Mouse (Mus musculus): ENCODE measurements around the gene Tmem268. TPM values are rescaled to one million over a fixed set of nuclear protein-coding genes. Genes with fewer than 3 reads are reported as not detected.
A peak's percentile ranks its signal among the peaks of the same experiment; 100 is the strongest.

Tmem268 gene
- polyA plus RNA-seq, 1 experiment, result 0.04 TPM

- TF ChIP-seq GATA1 (IDR thresholded peaks at IDR 0.05; ENCODE audit: low read length), result no peak
- no peak for TF ChIP-seq TAL1 (IDR thresholded peaks at IDR 0.05; ENCODE audit: low read length)
- H3K4me1 ChIP-seq (ENCODE audit: control insufficient read depth), result peaks cover 35% of the 10 kb centered on the region
- no peaks in the 10 kb centered on the region for H3K27me3 ChIP-seq (ENCODE audit: control insufficient read depth)
- no peak overlapping the region for H3K4me3 ChIP-seq (replicated peaks)
- H3K9me3 ChIP-seq (ENCODE audit: control insufficient read depth, low read length), result no peaks in the 10 kb centered on the region
- peaks cover 5% of the 10 kb centered on the region for H3K36me3 ChIP-seq (ENCODE audit: control insufficient read depth)
Measured at GRCm38 (mm10) chr4:63542209-63542608, 16.4 kb upstream of the Tmem268 start.

DNA sequence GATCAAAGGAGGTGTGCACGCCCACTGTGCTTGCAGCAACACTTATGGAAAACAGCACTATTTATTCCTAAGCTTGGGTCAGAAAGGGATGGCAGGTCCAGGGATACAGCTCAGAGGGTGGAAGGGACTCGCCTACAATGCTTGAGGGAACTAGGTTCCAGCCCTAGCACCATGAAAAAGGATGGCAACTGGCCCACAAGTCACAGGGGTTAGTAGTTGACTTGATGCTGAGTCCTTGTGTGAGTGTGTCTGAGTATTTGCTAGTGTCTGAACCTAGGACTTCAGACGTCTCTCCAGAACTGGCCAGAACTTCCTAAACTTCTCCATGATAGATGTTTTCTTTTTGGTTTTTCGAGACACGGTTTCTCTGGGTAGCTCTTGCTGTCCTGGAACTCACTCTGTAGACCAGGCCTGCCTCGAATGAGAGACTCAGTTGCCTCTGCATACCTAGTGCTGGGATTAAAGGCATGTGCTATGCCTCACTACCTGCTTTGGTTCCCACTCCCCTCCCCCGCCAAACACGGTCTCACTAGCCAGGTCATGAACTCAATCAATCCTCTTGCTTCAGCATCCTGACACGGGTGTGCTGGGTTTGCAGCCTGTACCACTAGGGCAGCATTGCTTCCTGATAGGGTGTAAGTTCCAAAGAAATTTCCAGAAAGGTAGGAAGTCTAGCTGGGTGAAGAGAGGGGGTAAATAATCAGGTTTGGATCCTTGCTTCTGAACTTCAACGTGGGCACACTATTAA, 14.7 kb upstream of the Tmem268 start:
- no peak for TF ChIP-seq TAL1 (IDR thresholded peaks at IDR 0.05; ENCODE audit: low read length)
- TF ChIP-seq GATA1 (IDR thresholded peaks at IDR 0.05; ENCODE audit: low read length), result no peak
- Histone ChIP-seq H3K27me3 (ENCODE audit: control insufficient read depth) (no peaks in the 10 kb centered on the region), H3K4me3 (replicated peaks) (peak overlapping the region; percentile 100), H3K9me3 (ENCODE audit: control insufficient read depth, low read length) (no peaks in the 10 kb centered on the region), H3K36me3 (ENCODE audit: control insufficient read depth) (peaks cover 21% of the 10 kb centered on the region), H3K4me1 (ENCODE audit: control insufficient read depth) (peaks cover 37% of the 10 kb centered on the region)

DNA sequence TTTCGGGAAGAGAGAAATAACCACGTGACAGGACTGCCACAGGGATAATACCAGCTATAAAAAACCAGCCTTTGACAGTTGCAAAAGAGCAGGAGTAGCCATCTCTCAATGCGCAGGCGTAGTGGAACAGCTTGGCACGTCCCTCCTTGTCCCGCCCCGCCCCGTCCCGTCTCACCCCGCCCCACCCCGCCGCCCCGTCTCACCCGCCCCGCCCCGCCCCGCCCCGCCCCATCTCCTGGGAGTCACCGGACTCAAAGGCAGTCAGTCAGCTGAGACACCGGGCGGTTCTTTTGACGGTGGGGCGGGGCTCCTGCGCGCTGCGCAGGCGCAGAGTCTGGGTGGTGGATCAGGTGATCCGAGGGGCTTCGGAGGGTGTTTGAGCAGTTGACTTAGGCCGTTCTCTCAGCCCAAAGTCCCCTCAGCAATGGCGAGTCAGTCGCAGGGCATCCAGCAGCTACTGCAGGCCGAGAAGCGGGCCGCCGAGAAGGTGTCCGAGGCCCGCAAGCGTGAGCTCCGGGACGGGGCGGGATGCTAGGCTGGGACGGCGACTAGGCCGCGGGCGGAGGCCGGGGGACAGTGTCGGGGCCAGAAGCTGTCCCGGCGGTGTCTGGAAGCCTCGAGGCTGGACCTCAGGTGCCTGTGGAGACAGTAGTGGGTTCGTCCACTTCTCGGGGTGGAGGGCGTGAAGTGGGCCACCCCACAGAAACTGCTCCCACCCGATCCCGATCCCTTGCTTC, 13.9 kb upstream of the Tmem268 start, which contains the start of gene Atp6v1g1:
TSS of gene Atp6v1g1 (plus strand) at position 279 of the 737 bp plus-strand sequence.
- H3K4me3 ChIP-seq (replicated peaks), result peak within 1 kb of the TSS; percentile 100
- no peaks in the 10 kb centered on the region for H3K27me3 ChIP-seq (ENCODE audit: control insufficient read depth)
- TF ChIP-seq TAL1 (IDR thresholded peaks at IDR 0.05; ENCODE audit: low read length), result no peak
- no peak for TF ChIP-seq GATA1 (IDR thresholded peaks at IDR 0.05; ENCODE audit: low read length)
- H3K4me1 ChIP-seq (ENCODE audit: control insufficient read depth), result peaks cover 37% of the 10 kb centered on the region
- H3K36me3 ChIP-seq (ENCODE audit: control insufficient read depth), result peaks cover 29% of the 10 kb centered on the region
- H3K9me3 ChIP-seq (ENCODE audit: control insufficient read depth, low read length), result no peaks in the 10 kb centered on the region

DNA sequence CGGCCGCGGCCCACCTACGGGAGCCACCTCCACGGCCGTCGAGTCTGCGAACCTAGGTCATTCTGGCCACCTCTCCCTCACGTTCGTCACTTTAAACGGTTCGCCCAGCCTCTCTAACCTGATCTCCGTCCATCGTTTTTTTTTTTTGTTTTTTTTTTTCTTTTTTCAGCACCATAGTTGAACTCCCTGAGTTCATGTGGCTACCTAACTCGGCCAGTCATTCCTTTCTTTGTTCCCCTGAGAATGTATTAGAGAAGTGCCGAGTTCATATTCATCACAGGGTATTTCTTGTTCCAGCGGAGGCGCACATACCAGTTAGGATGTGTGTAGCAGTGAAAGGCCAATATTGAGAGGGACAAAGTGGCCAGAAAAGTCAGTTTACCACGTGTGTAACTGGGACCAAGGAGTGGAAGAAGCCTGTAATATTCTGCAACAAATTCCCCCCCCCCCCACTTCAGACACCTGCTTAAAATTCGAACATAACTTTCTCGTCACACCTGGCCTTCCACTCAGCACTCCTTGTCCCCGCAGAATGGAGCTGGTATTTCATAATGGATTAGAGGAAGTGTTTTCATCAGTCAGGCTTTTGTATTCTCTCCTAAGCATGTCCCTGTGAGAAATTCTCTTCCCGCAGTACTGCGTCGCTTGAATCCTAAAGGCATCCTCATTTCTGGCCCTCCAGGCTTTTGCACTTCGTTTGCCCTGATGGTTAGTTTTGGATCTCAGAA, 13.2 kb upstream of the Tmem268 start:
- H3K4me3 ChIP-seq (replicated peaks), result peak overlapping the region; percentile 100
- H3K27me3 ChIP-seq (ENCODE audit: control insufficient read depth), result no peaks in the 10 kb centered on the region
- peaks cover 33% of the 10 kb centered on the region for H3K36me3 ChIP-seq (ENCODE audit: control insufficient read depth)
- H3K9me3 ChIP-seq (ENCODE audit: control insufficient read depth, low read length), result no peaks in the 10 kb centered on the region
- TF ChIP-seq TAL1 (IDR thresholded peaks at IDR 0.05; ENCODE audit: low read length), result no peak
- no peak for TF ChIP-seq GATA1 (IDR thresholded peaks at IDR 0.05; ENCODE audit: low read length)
- H3K4me1 ChIP-seq (ENCODE audit: control insufficient read depth), result peaks cover 37% of the 10 kb centered on the region

DNA sequence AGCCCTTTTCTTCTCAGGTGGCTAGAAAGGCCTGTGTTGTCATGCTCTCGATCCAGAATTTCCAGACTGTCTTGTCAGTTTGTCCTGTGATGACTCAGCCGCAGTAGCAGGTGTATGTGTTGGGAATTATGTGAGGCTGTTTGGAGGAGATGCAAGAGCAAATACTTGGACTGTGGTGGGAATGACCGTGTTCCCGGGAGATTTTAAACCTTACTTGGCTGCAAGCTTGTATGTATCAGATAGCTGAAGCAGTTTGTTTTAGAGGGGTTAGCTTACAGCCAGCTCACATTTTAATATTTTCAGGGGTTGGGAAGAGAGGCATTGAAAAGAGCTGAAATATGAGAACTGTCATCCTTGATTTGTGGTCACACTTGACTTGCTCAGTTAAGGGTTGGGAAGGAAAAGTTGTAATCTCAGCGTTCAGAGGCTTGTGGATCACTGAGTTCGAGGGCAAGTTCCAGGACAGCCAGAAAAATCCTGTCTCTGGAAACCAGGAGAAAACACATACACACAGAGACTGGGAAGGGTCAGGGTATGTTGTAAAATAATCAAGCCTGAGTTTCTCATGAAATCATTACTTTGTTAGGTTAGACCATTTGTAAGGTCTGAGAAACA, 12.0 kb upstream of the Tmem268 start:
- Histone ChIP-seq H3K9me3 (ENCODE audit: control insufficient read depth, low read length) (no peaks in the 10 kb centered on the region), H3K4me3 (replicated peaks) (peak overlapping the region; percentile 100)

GRCm38 (mm10) chr4:63547799-63548198, 10.8 kb upstream of the Tmem268 start:
- H3K36me3 ChIP-seq (ENCODE audit: control insufficient read depth), result peaks cover 57% of the 10 kb centered on the region
- H3K4me1 ChIP-seq (ENCODE audit: control insufficient read depth), result peaks cover 37% of the 10 kb centered on the region
- no peaks in the 10 kb centered on the region for H3K27me3 ChIP-seq (ENCODE audit: control insufficient read depth)
- TF ChIP-seq TAL1 (IDR thresholded peaks at IDR 0.05; ENCODE audit: low read length), result no peak
- no peak for TF ChIP-seq GATA1 (IDR thresholded peaks at IDR 0.05; ENCODE audit: low read length)
- H3K4me3 ChIP-seq (replicated peaks), result no peak overlapping the region
- no peaks in the 10 kb centered on the region for H3K9me3 ChIP-seq (ENCODE audit: control insufficient read depth, low read length)

More for the DNA sequence above, 12.0 kb upstream of the Tmem268 start:
- TF ChIP-seq GATA1 (IDR thresholded peaks at IDR 0.05; ENCODE audit: low read length), result no peak
- TF ChIP-seq TAL1 (IDR thresholded peaks at IDR 0.05; ENCODE audit: low read length), result no peak
- Histone ChIP-seq H3K27me3 (ENCODE audit: control insufficient read depth) (no peaks in the 10 kb centered on the region), H3K36me3 (ENCODE audit: control insufficient read depth) (peaks cover 44% of the 10 kb centered on the region), H3K4me1 (ENCODE audit: control insufficient read depth) (peaks cover 37% of the 10 kb centered on the region)

GRCm38 (mm10) chr4:63548491-63548890, 10.1 kb upstream of the Tmem268 start:
- H3K27me3 ChIP-seq (ENCODE audit: control insufficient read depth), result no peaks in the 10 kb centered on the region
- H3K4me3 ChIP-seq (replicated peaks), result no peak overlapping the region
- peaks cover 33% of the 10 kb centered on the region for H3K4me1 ChIP-seq (ENCODE audit: control insufficient read depth)
- peaks cover 61% of the 10 kb centered on the region for H3K36me3 ChIP-seq (ENCODE audit: control insufficient read depth)
- TF ChIP-seq GATA1 (IDR thresholded peaks at IDR 0.05; ENCODE audit: low read length), result no peak
- TF ChIP-seq TAL1 (IDR thresholded peaks at IDR 0.05; ENCODE audit: low read length), result no peak
- no peaks in the 10 kb centered on the region for H3K9me3 ChIP-seq (ENCODE audit: control insufficient read depth, low read length)

DNA sequence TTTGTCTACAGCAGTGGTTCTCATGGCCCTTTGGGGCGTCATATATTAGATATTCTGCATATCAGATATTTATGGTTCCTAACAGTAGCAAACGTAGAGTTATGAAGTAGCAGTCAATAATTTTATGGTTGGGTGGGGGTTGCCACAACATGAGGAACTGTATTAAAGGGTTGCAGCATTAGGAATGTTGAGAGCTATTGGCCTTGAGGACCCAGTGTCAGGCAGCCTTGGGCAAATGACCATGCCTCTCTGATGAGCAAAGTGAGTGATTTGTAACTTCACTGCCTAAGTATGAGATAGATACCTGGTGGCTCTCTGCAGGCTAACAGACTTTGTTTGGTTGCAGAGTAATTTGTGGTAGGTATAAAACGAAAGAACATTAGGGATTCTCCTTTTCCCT, 7.7 kb upstream of the Tmem268 start:
- Histone ChIP-seq H3K36me3 (ENCODE audit: control insufficient read depth) (peaks cover 80% of the 10 kb centered on the region), H3K27me3 (ENCODE audit: control insufficient read depth) (no peaks in the 10 kb centered on the region), H3K4me3 (replicated peaks) (no peak overlapping the region), H3K9me3 (ENCODE audit: control insufficient read depth, low read length) (no peaks in the 10 kb centered on the region), H3K4me1 (ENCODE audit: control insufficient read depth) (peaks cover 21% of the 10 kb centered on the region)
- TF ChIP-seq GATA1 (IDR thresholded peaks at IDR 0.05; ENCODE audit: low read length), result no peak
- no peak for TF ChIP-seq TAL1 (IDR thresholded peaks at IDR 0.05; ENCODE audit: low read length)

Data from erythroblast, embryonic 14.5 days (primary cell).